Mouse (Mus musculus): ENCODE data around the gene Adamtsl4.

DNA sequence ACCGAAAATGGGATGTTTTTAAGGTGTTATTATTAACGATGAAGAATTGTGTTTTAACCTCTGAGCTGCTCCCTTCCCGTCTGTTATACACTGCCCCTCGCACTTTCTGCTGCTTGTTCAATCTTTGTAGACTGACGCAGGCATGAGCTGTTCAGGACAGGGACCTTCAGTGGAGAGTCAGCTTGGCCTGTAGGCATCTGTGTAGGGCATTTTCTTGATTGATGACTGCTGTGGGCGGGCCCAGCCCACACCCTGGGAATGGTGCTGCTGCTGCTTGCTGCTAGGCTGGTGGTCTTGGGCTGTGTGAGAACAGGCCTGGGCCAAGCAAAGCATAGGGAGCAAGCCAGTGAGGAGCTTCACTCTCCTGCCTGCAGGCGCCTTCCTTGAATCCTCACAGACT is 42.7 kb upstream of the Adamtsl4 start:
- TF ChIP-seq CTCF (conservative IDR thresholded peaks at IDR 0.05; ENCODE audit: insufficient read depth, insufficient read length, low read depth, low read length) = no peak
- TF ChIP-seq POLR2A (IDR thresholded peaks at IDR 0.05; ENCODE audit: low read depth, low read length) = no peak
